In the genomic region with DNA sequence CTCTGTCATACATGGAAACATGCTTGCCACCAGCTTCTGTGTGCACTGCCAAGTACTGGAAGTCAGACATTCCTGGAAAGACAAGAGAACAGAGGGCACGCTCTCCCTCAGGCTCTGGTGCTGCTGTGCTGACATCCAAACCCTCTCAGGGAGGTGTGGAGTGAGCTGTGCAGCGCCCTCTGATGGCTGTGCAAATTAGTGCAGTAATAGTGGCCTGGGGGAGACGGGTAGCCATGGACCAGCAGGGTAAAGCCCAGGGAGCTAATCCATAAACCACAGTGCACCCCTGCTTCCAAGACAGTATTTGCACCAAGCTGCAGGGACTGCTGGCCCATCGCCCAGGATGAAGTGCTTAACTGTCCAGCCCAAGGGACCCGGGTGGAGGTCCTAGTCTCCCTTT, we compare ENCODE assay signal across 9 mouse cellular contexts. TPM values are rescaled to one million over a fixed set of nuclear protein-coding genes. Genes with fewer than 3 reads are reported as not detected.
DNase-seq lines count a peak whose midpoint lies in the region; ATAC-seq and TF ChIP-seq lines count a peak whose summit lies in the region.
"Had no signal": no experiment of that assay in that cellular context is flagged by ENCODE, and none has a peak within 500 bp of the region (broad histone marks: within the 10 kb centered on the region; RNA-seq: fewer than 3 reads in every experiment).

No protein-coding gene starts in this region.

- H3K36me3 ChIP-seq in lung, embryonic 14.5 days (ENCODE audit: insufficient read depth) = peaks cover 66% of the 10 kb centered on the region
- peaks cover 68% of the 10 kb centered on the region for H3K36me3 ChIP-seq in hindbrain, embryonic 12.5 days

- H3K9me3 ChIP-seq in lung, embryonic 14.5 days (ENCODE audit: low read depth, low read length) = no peaks in the 10 kb centered on the region
- H3K9me3 ChIP-seq in hindbrain, embryonic 12.5 days (replicated peaks) = no peaks in the 10 kb centered on the region
- H3K9me3 ChIP-seq: liver, embryonic 13.5 days had no signal

- TF ChIP-seq CTCF in lung, embryonic 14.5 days (IDR thresholded peaks at IDR 0.05; ENCODE audit: low read depth) = peak; percentile 49

- H3K4me2 ChIP-seq in lung, embryonic 14.5 days = no peak overlapping the region
- H3K4me2 ChIP-seq in hindbrain, embryonic 12.5 days (replicated peaks) = no peak overlapping the region
- H3K4me2 ChIP-seq: liver, embryonic 13.5 days had no signal

- WGBS in lung, embryonic 14.5 days = 62% methylated on average over 5 of the region's 5 CpGs
- WGBS in hindbrain, embryonic 12.5 days = 67% methylated on average over 5 of the region's 5 CpGs

- ATAC-seq in lung, embryonic 14.5 days (ENCODE audit: insufficient read depth) = no peak
- no peak for ATAC-seq in hindbrain, embryonic 12.5 days (ENCODE audit: low FRiP score)

- H3K4me3 ChIP-seq in lung, embryonic 14.5 days (ENCODE audit: low read depth, low read length) = no peak overlapping the region
- H3K4me3 ChIP-seq in hindbrain, embryonic 12.5 days = no peak overlapping the region
- H3K4me3 ChIP-seq: liver, embryonic 13.5 days had no signal

- no peak overlapping the region for H3K27ac ChIP-seq in lung, embryonic 14.5 days (ENCODE audit: low read depth)
- no peak overlapping the region for H3K27ac ChIP-seq in hindbrain, embryonic 12.5 days
- H3K27ac ChIP-seq: liver, embryonic 13.5 days had no signal

- H3K4me1 ChIP-seq in lung, embryonic 14.5 days (ENCODE audit: insufficient read depth) = no peaks in the 10 kb centered on the region
- H3K4me1 ChIP-seq in hindbrain, embryonic 12.5 days = peaks cover 18% of the 10 kb centered on the region

- peak; percentile 56 to 57 for DNase-seq in cerebellum, postnatal 10 days
- DNase-seq in cerebellum, postnatal 36 days = no peak
- DNase-seq in lung, embryonic 14.5 days = peak; percentile 23
- DNase-seq in lung, postnatal 25 days (ENCODE audit: low spot score) = no peak
- DNase-seq in c-Kit-positive CD71-positive TER-119-negative erythroid progenitor cells, embryonic 14.5 days (ENCODE audit: low read depth) = peak; percentile 24
- peak; percentile 30 to 42 for DNase-seq in natural killer cell, adult 2 months (ENCODE audit: low spot score in 2 of 2)
- no peak for DNase-seq in frontal cortex, postnatal 10 days (ENCODE audit: low spot score in 2 of 2)
- DNase-seq: liver, embryonic 13.5 days had no signal

- H3K9ac ChIP-seq in lung, embryonic 14.5 days = no peak overlapping the region
- no peak overlapping the region for H3K9ac ChIP-seq in hindbrain, embryonic 12.5 days
- H3K9ac ChIP-seq: liver, embryonic 13.5 days had no signal

- no peaks in the 10 kb centered on the region for H3K27me3 ChIP-seq in lung, embryonic 14.5 days (ENCODE audit: insufficient read depth, low read length)
- H3K27me3 ChIP-seq in hindbrain, embryonic 12.5 days = no peaks in the 10 kb centered on the region
- H3K27me3 ChIP-seq: liver, embryonic 13.5 days had no signal

RNA-seq across cellular contexts. Expression of gene Gtf3c5, which starts 5.5 kb away (rescaled TPM):
- 33.9 and 41.9 TPM in 2 replicates for polyA plus RNA-seq in lung, embryonic 14.5 days (2014; fragmentation: Nextera tagmentation; extraction: Ambion mirVana)
- polyA plus RNA-seq in hindbrain, embryonic 12.5 days (2016; fragmentation: Nextera tagmentation; extraction: Ambion mirVana) = 50.0 and 50.5 TPM in 2 replicates

RNA-seq across cellular contexts. Expression of gene Cel, which starts 14.8 kb away (rescaled TPM):
- polyA plus RNA-seq in lung, embryonic 14.5 days (2014; fragmentation: Nextera tagmentation; extraction: Ambion mirVana) = not detected in 2 replicates
- polyA plus RNA-seq in hindbrain, embryonic 12.5 days (2016; fragmentation: Nextera tagmentation; extraction: Ambion mirVana) = not detected in 2 replicates

RNA-seq across cellular contexts. Expression of gene Gfi1b, which starts 43.8 kb away (rescaled TPM):
- 0.51 and 0.69 TPM in 2 replicates for polyA plus RNA-seq in lung, embryonic 14.5 days (2014; fragmentation: Nextera tagmentation; extraction: Ambion mirVana)
- polyA plus RNA-seq in hindbrain, embryonic 12.5 days (2016; fragmentation: Nextera tagmentation; extraction: Ambion mirVana) = 1.2 and 1.3 TPM in 2 replicates

Comparison
In these comparisons a context has a peak if more than half of its experiments do, and no peak if none do; other contexts are left out.
1. DNase-seq: peak in cerebellum, postnatal 10 days (2 of 2), lung, embryonic 14.5 days (single experiment), c-Kit-positive CD71-positive TER-119-negative erythroid progenitor cells, embryonic 14.5 days (single experiment) and natural killer cell, adult 2 months (2 of 2); none in cerebellum, postnatal 36 days (0 of 2), lung, postnatal 25 days (single experiment) and frontal cortex, postnatal 10 days (0 of 2).